Mouse (Mus musculus): Measurements from ENCODE around the gene Gapdh.

DNA sequence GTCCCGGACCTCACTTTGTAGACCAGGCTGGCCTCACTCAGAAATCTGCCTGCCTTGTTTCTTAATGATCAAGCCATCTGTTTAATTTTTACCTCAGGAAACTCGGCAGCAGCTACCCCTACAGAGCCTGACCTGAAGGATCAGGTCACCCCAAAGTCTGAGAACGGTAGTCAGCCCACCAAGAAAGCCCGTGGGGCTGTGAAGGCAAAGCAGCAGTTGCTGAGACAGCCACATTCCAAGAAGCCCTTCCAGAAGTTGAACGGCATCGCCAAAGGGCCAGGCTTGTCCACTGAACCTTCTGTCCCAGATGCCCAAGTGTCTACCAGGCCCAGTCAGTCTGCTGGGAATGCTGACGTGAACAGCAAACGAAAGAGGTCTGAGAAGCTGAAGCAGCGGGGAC, 22.4 kb downstream of the Gapdh start:
- TF ChIP-seq POLR2A (IDR thresholded peaks at IDR 0.05; ENCODE audit: insufficient read depth, low read depth, low read length) (no peak), EP300 (IDR thresholded peaks at IDR 0.05; ENCODE audit: insufficient read depth, low read depth, low read length) (no peak)

Data from heart, adult 2 months (tissue).